Mouse (Mus musculus): ENCODE measurements around the gene Dlg2.

Dlg2 gene

GRCm38 (mm10) chr7:91262998-91263397, 786.5 kb downstream of the Dlg2 start:
- DNase-seq (ENCODE audit: low spot score), result no peak

- no peak for DNase-seq (ENCODE audit: low spot score)
Measured at GRCm38 (mm10) chr7:91267764-91268163, 791.3 kb downstream of the Dlg2 start.

- no peak for DNase-seq (ENCODE audit: low spot score)
Measured at GRCm38 (mm10) chr7:91284167-91284566, 807.7 kb downstream of the Dlg2 start.

- DNase-seq (ENCODE audit: low spot score), result no peak
Measured at GRCm38 (mm10) chr7:91288324-91288723, 811.9 kb downstream of the Dlg2 start.

GRCm38 (mm10) chr7:91296127-91296526, 819.7 kb downstream of the Dlg2 start:
- no peak for DNase-seq (ENCODE audit: low spot score)

GRCm38 (mm10) chr7:91311177-91311576, 834.7 kb downstream of the Dlg2 start:
- DNase-seq (ENCODE audit: low spot score), result no peak

GRCm38 (mm10) chr7:91345073-91345472, 868.6 kb downstream of the Dlg2 start:
- DNase-seq (ENCODE audit: low spot score), result no peak

GRCm38 (mm10) chr7:91369821-91370321, 893.4 kb downstream of the Dlg2 start:
- no peak for DNase-seq (ENCODE audit: low spot score)

GRCm38 (mm10) chr7:91382281-91382680, 905.8 kb downstream of the Dlg2 start:
- no peak for DNase-seq (ENCODE audit: low spot score)

GRCm38 (mm10) chr7:91383873-91384272, 907.4 kb downstream of the Dlg2 start:
- no peak for DNase-seq (ENCODE audit: low spot score)

GRCm38 (mm10) chr7:91389272-91389671, 912.8 kb downstream of the Dlg2 start:
- DNase-seq (ENCODE audit: low spot score), result no peak

GRCm38 (mm10) chr7:91397827-91398226, 921.4 kb downstream of the Dlg2 start:
- DNase-seq (ENCODE audit: low spot score), result no peak

- no peak for DNase-seq (ENCODE audit: low spot score)
Measured at GRCm38 (mm10) chr7:91412109-91412508, 935.6 kb downstream of the Dlg2 start.

- DNase-seq (ENCODE audit: low spot score), result no peak
Measured at GRCm38 (mm10) chr7:91414150-91414549, 937.7 kb downstream of the Dlg2 start.

- no peak for DNase-seq (ENCODE audit: low spot score)
Measured at GRCm38 (mm10) chr7:91414749-91415148, 938.3 kb downstream of the Dlg2 start.

GRCm38 (mm10) chr7:91420215-91420614, 943.7 kb downstream of the Dlg2 start:
- no peak for DNase-seq (ENCODE audit: low spot score)

GRCm38 (mm10) chr7:91423784-91424183, 947.3 kb downstream of the Dlg2 start:
- no peak for DNase-seq (ENCODE audit: low spot score)

- no peak for DNase-seq (ENCODE audit: low spot score)
Measured at GRCm38 (mm10) chr7:91429712-91430275, 953.3 kb downstream of the Dlg2 start.

GRCm38 (mm10) chr7:91431594-91432240, 955.2 kb downstream of the Dlg2 start:
- DNase-seq (ENCODE audit: low spot score), result no peak

GRCm38 (mm10) chr7:91432563-91432962, 956.1 kb downstream of the Dlg2 start:
- DNase-seq (ENCODE audit: low spot score), result no peak

GRCm38 (mm10) chr7:91434739-91435138, 958.3 kb downstream of the Dlg2 start:
- no peak for DNase-seq (ENCODE audit: low spot score)

GRCm38 (mm10) chr7:91440326-91440725, 963.9 kb downstream of the Dlg2 start:
- DNase-seq (ENCODE audit: low spot score), result no peak

GRCm38 (mm10) chr7:91442447-91443376, 966.2 kb downstream of the Dlg2 start:
- no peak for DNase-seq (ENCODE audit: low spot score)
